Mouse (Mus musculus): ENCODE results near the gene Lig4. TPM values are rescaled to one million over a fixed set of nuclear protein-coding genes. Genes with fewer than 3 reads are reported as not detected.

The Lig4 gene
- 10 to 100 TPM; 13.8 to 15.3 TPM for total RNA-seq (2021)

DNA sequence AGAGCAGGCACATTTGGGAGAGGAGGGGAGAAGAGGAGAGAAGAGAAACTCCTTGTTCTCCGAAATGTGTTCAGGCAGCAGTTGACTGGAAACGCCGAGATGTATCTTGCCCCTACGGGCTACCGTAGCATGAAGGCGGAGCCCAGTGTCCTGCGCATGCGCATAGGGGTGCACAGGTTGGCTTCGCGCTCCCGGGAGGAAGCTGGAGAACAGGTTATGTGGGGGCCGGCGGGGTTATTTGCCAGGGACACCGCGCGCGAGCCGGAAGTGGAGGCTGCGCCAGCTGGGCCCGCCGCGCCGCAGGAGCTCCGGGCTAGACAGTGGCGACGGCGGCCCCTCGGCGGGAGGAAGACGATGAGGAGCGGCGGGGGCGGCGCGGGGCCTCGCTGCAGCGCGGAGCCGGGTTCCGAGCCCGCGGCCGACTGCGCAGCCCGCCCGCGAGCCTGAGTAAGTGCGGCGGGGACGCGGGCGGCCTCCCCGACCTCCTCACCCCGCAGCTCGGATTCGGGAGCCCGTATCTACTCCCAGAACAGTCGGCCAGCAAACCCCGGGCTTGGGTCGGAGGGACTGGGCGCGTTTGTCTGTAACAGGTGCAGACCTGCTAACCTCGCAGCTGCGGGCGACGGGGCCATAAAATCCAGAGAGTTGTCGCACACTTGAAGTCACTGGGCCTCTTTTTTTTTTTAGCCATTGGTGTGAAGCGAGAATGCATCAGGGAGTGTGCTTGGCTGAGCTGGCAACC is at the start of gene Lig4, which contains the start of gene Abhd13:
TSS of gene Lig4 (minus strand) at position 114 of the 742 bp plus-strand sequence.
TSS of gene Abhd13 (plus strand) at position 135 of the 742 bp plus-strand sequence.
- intact Hi-C loops (cut with DNase I) = loop anchor here (10.0 kb wide), 1 partner anchor 177 kb away; the partner anchor contains the start of gene Myo16
- peak; percentile 99 for DNase-seq

DNA sequence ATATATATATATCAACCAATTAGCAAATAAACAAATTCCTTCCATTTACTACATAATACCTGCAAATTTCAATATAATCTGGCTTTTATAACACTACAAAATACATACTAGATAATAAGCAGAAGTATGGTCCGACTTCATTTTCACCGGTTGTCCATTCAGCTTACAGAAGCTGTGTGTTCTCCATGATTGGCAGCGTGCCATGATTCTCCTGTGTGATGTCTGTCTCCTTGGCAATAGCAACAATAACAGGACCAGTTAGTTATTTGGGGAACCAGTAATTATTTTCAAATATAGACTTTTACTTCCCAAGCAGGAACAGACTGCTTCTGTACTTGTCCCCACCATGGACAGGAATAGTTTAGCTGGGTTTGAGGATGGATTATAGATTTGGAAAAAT is 39.7 kb upstream of the Lig4 start:
- intact Hi-C loops (cut with DNase I) = no loop called here
- peak; percentile 73 for DNase-seq

DNA sequence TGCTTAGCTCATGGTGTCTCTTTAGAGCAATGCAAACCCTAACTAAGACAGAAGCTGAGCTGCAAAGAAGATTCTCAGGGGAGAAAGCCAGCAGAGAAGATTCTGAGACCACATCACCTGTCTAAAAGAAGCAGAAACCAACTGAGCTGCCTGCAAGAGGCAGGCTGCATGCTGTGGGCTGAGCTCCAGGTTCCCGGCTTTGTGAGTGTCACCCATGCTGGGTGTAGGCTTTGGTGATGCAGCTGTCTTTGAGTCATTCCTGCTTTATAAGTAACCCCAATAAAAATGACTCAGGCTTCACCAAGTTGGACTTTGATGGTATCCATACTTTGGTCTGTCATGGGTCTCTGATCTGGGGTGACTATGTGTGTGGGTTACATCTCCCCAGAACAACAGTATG is 38.8 kb upstream of the Lig4 start:
- intact Hi-C loops (cut with DNase I) = no loop called here
- DNase-seq = no peak

DNA sequence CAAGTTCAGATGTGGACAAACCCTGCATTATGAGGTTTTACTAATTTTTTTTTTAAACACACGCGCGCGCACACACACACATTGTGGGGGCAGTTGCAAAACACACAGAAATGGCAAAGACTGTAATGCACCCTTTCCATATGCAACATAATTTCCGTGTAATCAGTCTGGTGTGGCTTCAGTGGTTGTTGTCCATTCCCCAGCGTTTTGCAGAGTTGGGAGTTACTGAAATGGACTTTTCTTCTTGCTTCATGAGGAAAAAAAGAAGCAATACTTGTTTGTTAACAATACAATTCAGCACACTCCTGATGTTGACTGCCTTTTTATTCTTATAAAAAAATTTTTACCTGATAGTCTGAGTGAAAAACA is 30.2 kb upstream of the Lig4 start:
- intact Hi-C loops (cut with DNase I) = no loop called here
- DNase-seq = no peak

DNA sequence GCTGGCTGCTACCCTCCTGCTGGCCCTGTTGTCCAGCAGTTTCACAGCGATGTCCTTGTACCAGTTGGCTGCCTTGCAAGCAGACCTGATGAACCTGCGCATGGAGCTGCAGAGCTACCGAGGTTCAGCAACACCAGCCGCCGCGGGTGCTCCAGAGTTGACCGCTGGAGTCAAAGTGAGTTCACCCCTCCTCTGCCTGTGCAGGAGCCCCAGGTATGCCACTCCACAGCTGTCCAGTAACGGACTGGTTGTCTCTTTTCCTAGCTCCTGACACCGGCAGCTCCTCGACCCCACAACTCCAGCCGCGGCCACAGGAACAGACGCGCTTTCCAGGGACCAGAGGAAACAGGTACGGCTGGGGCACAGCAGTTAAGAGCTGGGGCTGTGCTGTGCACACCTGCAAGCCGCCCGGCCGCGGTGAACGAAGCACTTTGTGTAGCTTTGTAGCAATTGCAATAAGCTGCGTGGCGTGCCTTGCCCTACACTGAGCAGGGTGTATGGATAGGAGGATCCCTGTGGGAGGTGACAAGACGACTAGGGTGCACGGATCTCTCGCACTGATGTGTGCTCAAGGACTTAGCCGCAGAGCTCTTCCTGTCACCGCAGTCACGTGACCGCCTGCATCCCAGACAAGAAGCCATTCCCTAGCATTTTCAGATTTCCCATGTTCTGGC is 29.6 kb upstream of the Lig4 start:
- intact Hi-C loops (cut with DNase I) = no loop called here
- DNase-seq = peak; percentile 35

DNA sequence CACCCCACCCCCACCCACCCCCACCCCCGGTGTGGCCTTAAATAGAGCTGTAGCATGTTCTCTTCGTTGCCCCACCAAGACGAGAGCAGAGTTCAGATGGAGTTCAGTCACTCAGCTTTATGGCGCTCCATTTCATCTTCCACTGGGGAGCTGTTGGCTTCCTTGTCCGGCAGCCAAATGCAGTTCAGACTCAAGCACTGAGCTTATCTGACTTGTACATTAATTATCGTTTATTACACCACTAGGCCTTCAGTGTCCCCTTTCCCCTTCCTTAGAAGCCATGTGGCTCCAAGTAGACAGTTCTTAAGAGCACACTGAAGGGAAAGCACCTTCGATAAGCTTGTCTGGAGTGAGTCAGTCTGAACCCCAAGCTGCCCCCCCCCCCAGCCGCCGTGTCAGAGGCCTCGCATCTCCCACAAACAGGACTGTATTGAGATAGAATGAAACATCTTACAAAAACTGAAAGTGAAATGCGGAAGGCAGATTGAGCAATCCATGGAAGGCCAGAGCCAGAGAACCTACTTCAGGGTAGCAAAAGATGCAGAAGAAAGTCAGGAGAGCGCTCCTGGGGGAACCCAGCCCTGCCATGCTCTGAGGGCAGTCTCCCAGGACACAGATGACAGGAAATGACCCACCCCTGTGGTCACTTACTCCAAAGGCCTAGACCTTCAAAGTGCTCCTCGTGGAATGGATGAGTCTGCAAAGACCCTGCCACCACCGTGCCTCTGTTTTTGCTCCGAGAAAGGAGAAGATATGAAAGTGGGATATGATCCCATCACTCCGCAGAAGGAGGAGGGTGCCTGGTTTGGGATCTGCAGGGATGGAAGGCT is 28.9 kb upstream of the Lig4 start, which contains the start of gene Tnfsf13b:
TSS of gene Tnfsf13b (plus strand) at position 312 of the 830 bp plus-strand sequence.
- no peak for DNase-seq
- intact Hi-C loops (cut with DNase I) = no loop called here

DNA sequence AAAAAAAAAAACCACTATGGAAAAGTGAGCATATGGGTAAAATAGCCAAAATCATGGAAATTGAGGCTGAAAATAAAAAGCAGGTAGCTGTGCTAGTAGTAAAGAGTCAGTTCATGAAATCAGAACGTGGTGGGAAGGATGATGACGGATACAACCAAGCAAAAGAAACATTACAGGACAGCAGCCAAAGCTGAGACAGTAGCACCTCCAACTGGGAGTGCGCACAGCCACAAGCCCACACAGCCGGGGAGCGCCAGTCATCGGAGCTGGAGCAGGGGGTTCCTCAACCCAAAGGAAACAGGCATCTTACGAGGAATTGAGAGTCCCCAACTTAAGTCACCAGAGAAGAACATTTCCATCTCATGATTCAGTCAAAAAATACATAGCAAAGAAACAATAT is 26.6 kb upstream of the Lig4 start:
- no peak for DNase-seq
- intact Hi-C loops (cut with DNase I) = no loop called here

DNA sequence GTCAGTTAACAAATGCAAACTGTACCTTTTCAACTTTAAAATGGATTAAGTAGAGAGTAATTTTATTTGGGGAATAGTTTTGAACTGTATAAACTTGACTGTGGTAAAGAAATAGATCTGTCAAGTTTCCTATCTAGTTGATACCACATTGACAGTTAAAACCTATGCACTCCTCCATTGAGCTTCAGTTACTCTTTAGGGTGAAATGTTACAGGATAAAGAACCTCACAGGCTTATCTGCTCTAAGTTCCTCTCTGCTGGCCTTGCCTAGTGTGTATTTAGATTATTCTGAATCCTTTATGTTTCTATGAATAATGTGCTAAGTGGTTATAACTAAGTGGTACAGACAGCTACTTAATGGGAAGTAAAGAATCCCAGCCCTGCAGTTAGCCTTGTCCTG is 2.7 kb upstream of the Lig4 start:
- DNase-seq = no peak
- intact Hi-C loops (cut with DNase I) = loop anchor here (10.0 kb wide), 1 partner anchor 425 kb away; no protein-coding TSS in a partner anchor

DNA sequence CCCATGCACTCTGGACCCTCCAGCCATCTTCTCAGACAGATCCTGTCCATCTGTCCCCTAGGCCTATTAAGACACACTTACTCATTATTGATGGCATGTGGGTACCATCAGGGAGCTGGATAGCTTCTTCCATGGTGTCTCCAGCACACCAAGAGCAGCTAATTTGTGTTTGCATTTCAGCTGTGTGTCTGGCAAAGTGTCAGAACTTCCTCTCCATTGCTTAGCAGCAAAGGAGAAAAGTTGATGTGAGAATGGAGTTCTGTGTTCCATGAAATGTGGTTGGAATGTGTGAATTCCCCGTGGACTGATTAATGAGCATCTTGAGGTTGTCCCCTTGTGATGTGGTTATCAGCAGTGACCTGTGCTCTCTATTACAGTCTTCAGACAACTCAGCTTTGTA is 2.3 kb upstream of the Lig4 start:
- intact Hi-C loops (cut with DNase I) = loop anchor here (10.0 kb wide), 2 partner anchors 175 to 425 kb away; partner anchors contain the start of gene Myo16

DNA sequence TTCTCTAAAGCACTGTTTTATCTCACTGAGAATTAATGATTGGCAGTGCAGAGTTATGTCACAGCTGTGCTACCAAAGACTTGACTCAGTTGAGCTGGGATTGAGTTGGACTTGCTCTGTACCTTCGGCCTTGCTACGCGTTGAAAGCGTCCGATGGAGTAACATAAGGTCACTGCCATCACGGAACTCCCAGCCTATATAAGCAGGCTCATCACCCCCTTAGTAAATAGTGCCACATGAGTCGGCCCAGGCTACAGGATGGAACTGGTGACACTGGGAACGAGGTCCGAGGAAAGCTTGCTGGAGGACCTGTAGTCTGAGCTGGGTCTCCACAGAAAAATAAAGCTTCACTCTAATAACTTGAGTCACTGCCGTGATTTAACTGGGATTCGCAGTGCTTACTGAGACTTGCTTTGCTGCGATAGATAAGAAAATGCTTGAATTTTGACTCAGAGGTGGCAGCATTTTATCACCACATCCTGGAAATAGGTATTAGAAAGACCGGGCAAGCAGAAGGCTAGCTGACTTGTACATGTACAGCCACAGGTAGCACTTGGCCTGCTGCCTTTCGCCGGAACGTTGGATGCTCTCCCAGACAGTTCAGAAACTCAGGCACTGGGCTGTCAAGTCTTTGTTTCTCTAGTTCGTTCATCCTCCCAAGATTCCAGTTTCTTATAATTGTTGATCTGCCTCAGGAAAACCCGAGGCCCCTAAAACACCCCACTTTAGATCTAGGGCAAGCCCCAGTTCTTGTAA is 1.2 kb upstream of the Lig4 start:
- intact Hi-C loops (cut with DNase I) = loop anchor here (10.0 kb wide), 1 partner anchor 176 kb away; the partner anchor contains the start of gene Myo16
- DNase-seq = peak; percentile 31

More for the DNA sequence above, 2.3 kb upstream of the Lig4 start:
- DNase-seq = no peak

DNA sequence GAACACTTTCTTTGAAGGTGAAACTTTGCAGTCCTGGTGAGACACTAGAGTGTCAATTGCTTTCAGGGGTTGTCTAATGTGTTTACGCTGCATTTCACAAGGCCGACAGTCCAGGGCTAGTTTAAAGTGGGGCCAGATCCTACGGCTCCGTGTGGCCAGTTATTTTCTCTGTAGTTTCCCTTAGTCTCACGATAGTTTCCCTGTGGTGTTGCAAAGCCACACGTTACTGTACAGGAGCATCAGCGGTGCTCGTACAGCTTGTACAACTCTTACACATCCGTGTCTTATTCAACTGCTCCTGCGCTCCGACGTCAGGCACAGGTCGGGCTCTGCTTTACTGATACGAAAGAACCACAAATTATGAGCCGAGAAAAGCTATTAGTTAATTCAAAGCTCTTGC is 470 bp downstream of the Lig4 start:
- no peak for DNase-seq
- intact Hi-C loops (cut with DNase I) = loop anchor here (10.0 kb wide), 1 partner anchor 178 kb away; the partner anchor contains the start of gene Myo16

DNA sequence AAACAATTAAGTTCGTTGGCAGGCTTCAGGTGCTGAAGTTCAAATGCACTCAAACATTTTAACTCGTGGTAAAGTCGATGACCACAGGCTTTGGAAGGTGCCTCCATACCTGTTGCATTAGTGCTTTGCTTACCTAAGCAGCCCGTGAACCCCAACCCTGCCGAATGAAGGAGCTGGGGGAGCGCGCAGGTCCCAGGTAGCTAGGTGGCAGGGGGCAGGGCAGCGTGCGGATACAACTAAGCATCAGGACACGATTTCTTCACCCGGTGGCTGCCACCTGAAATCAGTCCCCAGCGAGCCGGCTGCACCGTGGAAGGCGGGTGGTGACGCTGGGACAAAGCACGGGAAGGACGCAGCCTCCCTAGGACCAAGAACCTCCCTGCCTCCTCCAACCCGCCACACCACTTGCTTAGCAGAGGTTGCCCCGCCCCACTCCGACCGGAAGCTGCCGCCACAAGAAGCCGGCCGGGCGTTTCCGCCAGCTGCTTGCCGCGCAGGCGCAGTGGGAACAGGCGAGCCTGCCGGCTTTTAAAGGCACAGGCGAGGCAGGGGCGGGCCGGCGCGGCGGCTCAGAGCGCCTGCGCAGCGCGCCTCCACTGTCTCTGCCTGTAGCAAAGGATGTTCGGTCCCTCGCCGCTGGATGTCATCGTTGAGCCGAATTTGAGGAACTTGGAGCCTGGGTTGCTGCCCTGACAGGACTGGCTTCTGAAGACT is 1.4 kb downstream of the Lig4 start:
- DNase-seq = peak; percentile 99
- intact Hi-C loops (cut with DNase I) = loop anchor here (10.0 kb wide), 1 partner anchor 179 kb away; the partner anchor contains the start of gene Myo16

DNA sequence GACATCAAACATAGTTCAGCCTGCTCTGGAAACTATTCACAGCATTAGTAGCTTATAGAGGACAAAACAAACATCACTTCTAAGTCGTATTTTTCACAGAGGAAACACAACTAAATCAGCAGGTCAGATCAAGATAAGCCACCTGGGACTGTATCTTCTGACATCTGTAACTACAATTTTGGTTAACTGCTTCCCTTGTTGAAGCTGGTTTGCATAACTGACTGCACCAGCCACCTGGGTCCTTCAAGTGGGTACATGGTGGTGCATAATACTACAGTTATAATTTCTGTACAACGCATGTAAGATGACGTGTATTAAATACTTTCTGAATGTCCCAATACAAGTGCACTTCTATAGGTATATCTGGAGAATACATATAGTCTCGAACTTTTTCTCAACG is 2.2 kb downstream of the Lig4 start:
- intact Hi-C loops (cut with DNase I) = loop anchor here (10.0 kb wide), 1 partner anchor 180 kb away; the partner anchor contains the start of gene Myo16
- no peak for DNase-seq

DNA sequence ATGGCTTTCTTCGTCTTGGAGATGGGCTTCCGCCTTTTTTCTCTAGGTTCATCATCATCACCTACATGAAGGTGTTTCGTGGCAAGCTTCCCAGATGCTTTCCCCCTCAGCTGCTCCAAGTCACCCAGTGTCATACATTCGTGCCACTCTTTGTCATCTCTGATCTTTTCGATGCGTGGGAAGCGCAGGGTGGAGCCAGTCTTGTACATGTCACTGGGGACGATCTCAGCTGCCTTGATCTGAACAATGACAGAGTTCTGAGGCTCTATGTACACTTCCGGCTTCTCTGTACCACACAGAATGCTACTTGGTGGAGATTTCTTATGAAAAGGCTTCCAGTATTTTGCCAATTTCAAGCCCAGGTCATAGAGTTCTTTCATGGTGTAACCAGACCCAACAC is 5.6 kb downstream of the Lig4 start:
- intact Hi-C loops (cut with DNase I) = loop anchor here (10.0 kb wide), 1 partner anchor 183 kb away; the partner anchor contains the start of gene Myo16
- no peak for DNase-seq

DNA sequence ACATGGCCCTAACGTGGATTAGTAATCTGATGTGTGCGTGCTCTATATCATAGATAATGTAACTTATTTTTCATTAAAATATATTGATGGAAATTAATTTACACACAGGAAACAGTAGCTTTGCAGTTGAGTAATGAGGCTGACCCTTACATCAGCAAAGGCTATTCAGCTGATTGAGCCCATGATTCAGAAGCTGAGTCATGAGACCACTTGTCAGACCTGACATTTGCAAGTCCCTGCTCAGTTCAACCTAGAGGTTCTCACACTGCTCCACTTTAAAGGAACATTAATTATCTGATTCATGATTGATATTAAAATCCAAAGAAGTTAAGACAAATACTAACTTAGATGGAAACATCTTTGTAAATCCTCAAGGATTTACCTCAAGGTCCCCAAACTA is 17.6 kb downstream of the Lig4 start:
- DNase-seq = no peak
- intact Hi-C loops (cut with DNase I) = no loop called here

DNA sequence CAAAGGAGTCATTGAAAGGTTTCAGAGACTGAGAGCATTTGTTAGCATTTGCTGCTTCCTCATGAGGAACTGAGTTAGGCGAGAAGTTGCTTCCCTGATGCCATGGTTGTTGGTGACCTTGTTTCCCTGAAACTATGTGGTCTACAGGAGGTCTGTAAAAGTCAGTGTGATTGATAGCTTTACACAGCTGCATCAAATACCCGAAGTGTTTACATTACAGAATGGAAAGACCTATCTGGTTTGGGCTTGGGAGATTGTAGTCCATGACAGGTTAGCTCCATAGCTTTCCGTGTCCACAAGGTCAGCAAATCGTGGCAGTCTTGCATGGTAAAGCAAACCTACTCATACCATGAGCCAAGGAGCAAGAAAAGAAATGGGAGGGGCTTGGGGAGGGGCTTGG is 19.1 kb downstream of the Lig4 start:
- intact Hi-C loops (cut with DNase I) = no loop called here
- no peak for DNase-seq

DNA sequence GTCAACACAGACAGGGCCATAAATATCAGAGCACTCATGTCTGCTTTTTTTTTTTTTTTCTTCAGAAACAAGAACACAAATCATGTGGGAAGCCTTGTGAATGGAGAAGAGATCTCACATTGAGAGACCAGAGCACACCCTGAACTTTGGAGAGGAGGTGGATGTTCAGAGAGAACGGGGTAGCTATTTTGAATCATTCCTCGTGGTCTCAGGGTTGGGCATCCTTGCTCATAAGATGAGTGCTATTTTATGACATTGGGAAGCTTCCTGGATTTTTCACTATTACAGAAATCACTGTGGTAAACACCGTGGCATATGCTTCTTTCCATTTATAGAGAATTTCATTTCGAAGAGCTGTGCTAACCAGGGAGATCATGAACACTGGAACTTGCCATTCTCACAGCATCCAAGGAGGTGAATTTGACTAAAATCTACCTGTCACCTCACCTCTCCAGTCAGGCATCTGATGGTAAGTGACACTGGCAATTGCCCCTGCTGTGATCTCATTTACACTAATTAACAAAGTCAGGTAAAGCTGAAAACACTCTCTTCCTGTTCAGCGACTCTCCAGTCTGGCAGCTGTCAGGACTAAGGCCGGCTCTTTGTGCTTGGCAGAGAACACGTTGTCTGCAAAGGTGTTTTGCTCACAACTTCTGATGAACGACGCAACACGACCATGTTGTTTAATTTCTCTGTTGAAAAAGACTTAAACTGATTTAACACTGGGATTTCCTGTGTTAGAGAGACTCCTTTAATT is 28.2 kb downstream of the Lig4 start:
- intact Hi-C loops (cut with DNase I) = no loop called here

DNA sequence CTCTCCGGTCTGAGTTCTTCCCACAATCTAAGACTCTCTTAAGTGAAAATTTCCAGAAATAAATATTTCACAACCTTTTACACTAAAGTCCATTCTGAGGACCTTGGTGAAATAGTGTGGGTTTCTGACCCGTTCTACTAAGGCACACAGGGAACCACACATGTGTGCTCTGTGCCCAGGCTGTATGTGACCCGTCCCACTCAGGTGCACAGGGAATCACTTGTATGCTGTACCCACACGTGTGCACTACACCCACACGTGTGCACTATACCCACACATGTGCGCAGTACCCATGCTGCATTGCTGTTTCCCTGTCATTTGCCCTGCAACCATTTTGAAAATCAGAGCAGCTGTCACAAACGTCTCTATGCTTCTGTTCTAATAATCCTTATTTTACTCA is 41.9 kb downstream of the Lig4 start:
- DNase-seq = no peak
- intact Hi-C loops (cut with DNase I) = loop anchor here (10.0 kb wide), 1 partner anchor 151 kb away; no protein-coding TSS in a partner anchor

More for the DNA sequence above, 28.2 kb downstream of the Lig4 start:
- peak; percentile 40 for DNase-seq

All from left cerebral cortex, postnatal 4 days (tissue).